9 mouse cellular contexts compared by ENCODE assay signal in genomic region chr4:114925917-114926312, GRCm38 (mm10). TPM values are rescaled to one million over a fixed set of nuclear protein-coding genes. Genes with fewer than 3 reads are reported as not detected.
DNase-seq lines count a peak whose midpoint lies in the region; ATAC-seq and TF ChIP-seq lines count a peak whose summit lies in the region.
"Had no signal": no experiment of that assay in that cellular context is flagged by ENCODE, and none has a peak within 500 bp of the region (broad histone marks: within the 10 kb centered on the region; RNA-seq: fewer than 3 reads in every experiment).

Gene Foxe3 (minus strand): TSS chr4:114926013.

- no peaks in the 10 kb centered on the region for H3K36me3 ChIP-seq in kidney, postnatal 0 days (ENCODE audit: insufficient read depth, low read length)
- no peaks in the 10 kb centered on the region for H3K36me3 ChIP-seq in embryonic facial prominence, embryonic 13.5 days
- no peaks in the 10 kb centered on the region for H3K36me3 ChIP-seq in hindbrain, postnatal 0 days (ENCODE audit: insufficient read depth, low read length)
- H3K36me3 ChIP-seq in midbrain, embryonic 15.5 days (replicated peaks), result no peaks in the 10 kb centered on the region

- H3K4me1 ChIP-seq in kidney, postnatal 0 days (replicated peaks; ENCODE audit: insufficient read depth, low read length), result peaks cover 7% of the 10 kb centered on the region; the same call in 1 of the 2 replicates
- H3K4me1 ChIP-seq in embryonic facial prominence, embryonic 13.5 days, result peaks cover 13% of the 10 kb centered on the region
- H3K4me1 ChIP-seq in hindbrain, postnatal 0 days (ENCODE audit: insufficient read depth, low read length), result no peaks in the 10 kb centered on the region
- peaks cover 12% of the 10 kb centered on the region for H3K4me1 ChIP-seq in midbrain, embryonic 15.5 days

- no peak within 1 kb of the TSS for H3K27ac ChIP-seq in kidney, postnatal 0 days
- no peak within 1 kb of the TSS for H3K27ac ChIP-seq in embryonic facial prominence, embryonic 13.5 days
- no peak within 1 kb of the TSS for H3K27ac ChIP-seq in hindbrain, postnatal 0 days
- H3K27ac ChIP-seq in midbrain, embryonic 15.5 days, result no peak within 1 kb of the TSS

- peak within 1 kb of the TSS; percentile 71 for H3K4me2 ChIP-seq in kidney, postnatal 0 days (ENCODE audit: low read length)
- peak within 1 kb of the TSS; percentile 76 for H3K4me2 ChIP-seq in embryonic facial prominence, embryonic 13.5 days
- H3K4me2 ChIP-seq in hindbrain, postnatal 0 days (ENCODE audit: low read depth, low read length), result peak within 1 kb of the TSS; percentile 52
- H3K4me2 ChIP-seq in midbrain, embryonic 15.5 days, result peak within 1 kb of the TSS; percentile 66

- H3K9me3 ChIP-seq in kidney, postnatal 0 days (replicated peaks; ENCODE audit: low read length), result no peaks in the 10 kb centered on the region
- no peaks in the 10 kb centered on the region for H3K9me3 ChIP-seq in embryonic facial prominence, embryonic 13.5 days
- no peaks in the 10 kb centered on the region for H3K9me3 ChIP-seq in hindbrain, postnatal 0 days (ENCODE audit: low read length)
- no peaks in the 10 kb centered on the region for H3K9me3 ChIP-seq in midbrain, embryonic 15.5 days

- no peak for DNase-seq in kidney, postnatal 0 days (ENCODE audit: low spot score)
- DNase-seq in kidney, adult 9 months, result no peak
- no peak for DNase-seq in hindbrain, postnatal 0 days (ENCODE audit: low spot score)
- no peak for DNase-seq in layer of hippocampus, adult 9-10 months (ENCODE audit: low spot score)
- no peak for DNase-seq in cerebellum, postnatal 4 days (ENCODE audit: low spot score in 2 of 2)

- no peak for ATAC-seq in kidney, postnatal 0 days (replicated peaks; ENCODE audit: low FRiP score, low read depth)
- no peak for ATAC-seq in embryonic facial prominence, embryonic 13.5 days (ENCODE audit: insufficient number of reproducible peaks, insufficient read depth, low FRiP score, low TSS enrichment, low read depth)
- no peak for ATAC-seq in hindbrain, postnatal 0 days
- ATAC-seq in midbrain, embryonic 15.5 days (replicated peaks), result no peak
- no peak for ATAC-seq in erythroblast, adult 5-6 weeks (replicated peaks; ENCODE audit: low FRiP score, poor library complexity, severe bottlenecking)
- ATAC-seq: Patski had no signal

- TF ChIP-seq CTCF in kidney, postnatal 0 days (IDR thresholded peaks at IDR 0.05; ENCODE audit: low read depth), result no peak
- no peak for TF ChIP-seq CTCF in hindbrain, postnatal 0 days (IDR thresholded peaks at IDR 0.05; ENCODE audit: low read depth)

- WGBS in kidney, postnatal 0 days, result 1% methylated on average over 23 of the region's 25 CpGs
- WGBS in embryonic facial prominence, embryonic 13.5 days, result 2% methylated on average over 25 of the region's 25 CpGs
- 1% methylated on average over 24 of the region's 25 CpGs for WGBS in hindbrain, postnatal 0 days
- WGBS in midbrain, embryonic 15.5 days, result 1% methylated on average over 25 of the region's 25 CpGs

- H3K27me3 ChIP-seq in kidney, postnatal 0 days (ENCODE audit: insufficient read depth, low read length), result peaks cover 61% of the 10 kb centered on the region
- H3K27me3 ChIP-seq in embryonic facial prominence, embryonic 13.5 days, result peaks cover 94% of the 10 kb centered on the region
- peaks cover 73% of the 10 kb centered on the region for H3K27me3 ChIP-seq in hindbrain, postnatal 0 days (ENCODE audit: insufficient read depth, low read length)
- peaks cover 82% of the 10 kb centered on the region for H3K27me3 ChIP-seq in midbrain, embryonic 15.5 days (replicated peaks)

- peak within 1 kb of the TSS; percentile 41 for H3K4me3 ChIP-seq in kidney, postnatal 0 days (replicated peaks; ENCODE audit: low read depth, low read length)
- H3K4me3 ChIP-seq in embryonic facial prominence, embryonic 13.5 days, result peak within 1 kb of the TSS; percentile 48
- peak within 1 kb of the TSS; percentile 33 for H3K4me3 ChIP-seq in hindbrain, postnatal 0 days (ENCODE audit: low read length)
- H3K4me3 ChIP-seq in midbrain, embryonic 15.5 days, result peak within 1 kb of the TSS; percentile 40

- 0 out of 2 replicates have a peak within 1 kb of the TSS, but pooled peaks have one; percentile 32 for H3K9ac ChIP-seq in kidney, postnatal 0 days (ENCODE audit: low read depth, low read length)
- H3K9ac ChIP-seq in embryonic facial prominence, embryonic 13.5 days, result peak within 1 kb of the TSS; percentile 64
- H3K9ac ChIP-seq in hindbrain, postnatal 0 days (replicated peaks; ENCODE audit: low read length), result no peak within 1 kb of the TSS
- H3K9ac ChIP-seq in midbrain, embryonic 15.5 days, result peak within 1 kb of the TSS; percentile 15; the same call in 1 of the 2 replicates

RNA-seq across cellular contexts. Expression of gene Foxe3, which starts in this region (rescaled TPM):
- not detected in 2 replicates for polyA plus RNA-seq in kidney, postnatal 0 days (2015; fragmentation: Nextera tagmentation; extraction: Ambion mirVana)
- polyA plus RNA-seq in embryonic facial prominence, embryonic 13.5 days (2015; fragmentation: Nextera tagmentation; extraction: Ambion mirVana), result not detected in 2 replicates
- not detected in 2 replicates for total RNA-seq in hindbrain, postnatal 0 days (2014; rRNA removed)
- polyA plus RNA-seq in hindbrain, postnatal 0 days (2015; fragmentation: Nextera tagmentation; extraction: Ambion mirVana), result not detected in 2 replicates
- polyA plus RNA-seq in midbrain, embryonic 15.5 days (2015; fragmentation: Nextera tagmentation; extraction: Ambion mirVana), result 0.27 and 0.34 TPM in 2 replicates
- not detected in 2 replicates for total RNA-seq in erythroblast, adult 5-6 weeks (2015; ENCODE audit: low replicate concordance)
- total RNA-seq in erythroblast, adult 5-6 weeks (2017; ENCODE audit: low replicate concordance), result not detected in 2 replicates
- polyA plus RNA-seq: Patski had no signal
